Mouse (Mus musculus): ENCODE measurements around the gene Pank4.

GRCm38 (mm10) chr4:155008075-155008474, 44.2 kb downstream of the Pank4 start:
- no peak for TF ChIP-seq POLR2A (IDR thresholded peaks at IDR 0.05; ENCODE audit: control insufficient read depth, low read depth, low read length)
- TF ChIP-seq CTCF (IDR thresholded peaks at IDR 0.05; ENCODE audit: control insufficient read depth, insufficient read depth, insufficient replicate concordance, low read depth, low read length): no peak
